Mouse (Mus musculus) 3134 (cell line): ENCODE measurements around the gene 1700001P01Rik.

Source experiments
- DNase-seq: peaks from one replicate; pipeline ENCODE4 v3.0.0-alpha.2; 2011; ENCODE audit warnings: low spot score; ENCODE audit not compliant: insufficient read length; ENCODE audit errors: extremely low read depth

Gene 1700001P01Rik

DNA sequence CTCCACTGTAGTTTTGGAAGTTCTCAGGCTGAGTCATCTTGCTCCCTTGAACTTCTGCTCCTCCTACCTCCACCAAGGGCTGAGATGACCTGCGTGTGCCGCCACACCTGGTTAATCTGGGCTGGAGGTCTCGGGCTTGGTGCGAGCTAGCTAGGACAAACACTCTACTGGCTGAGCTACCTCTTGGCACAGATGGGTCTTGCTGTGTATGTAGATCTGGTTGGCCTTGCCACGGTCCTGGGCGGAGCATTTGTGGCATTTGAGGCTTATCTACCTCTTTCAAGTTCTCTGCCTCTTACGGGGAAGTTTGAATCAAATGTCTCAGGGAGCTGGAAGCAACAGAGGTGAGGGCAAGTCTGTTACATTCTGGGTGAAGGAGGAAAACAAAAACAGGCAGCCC lies 34.6 kb upstream of the 1700001P01Rik start:
- DNase-seq: peak; percentile 60

GRCm38 (mm10) chr11:97809235-97810121 lies 33.8 kb upstream of the 1700001P01Rik start:
- DNase-seq: no peak

DNA sequence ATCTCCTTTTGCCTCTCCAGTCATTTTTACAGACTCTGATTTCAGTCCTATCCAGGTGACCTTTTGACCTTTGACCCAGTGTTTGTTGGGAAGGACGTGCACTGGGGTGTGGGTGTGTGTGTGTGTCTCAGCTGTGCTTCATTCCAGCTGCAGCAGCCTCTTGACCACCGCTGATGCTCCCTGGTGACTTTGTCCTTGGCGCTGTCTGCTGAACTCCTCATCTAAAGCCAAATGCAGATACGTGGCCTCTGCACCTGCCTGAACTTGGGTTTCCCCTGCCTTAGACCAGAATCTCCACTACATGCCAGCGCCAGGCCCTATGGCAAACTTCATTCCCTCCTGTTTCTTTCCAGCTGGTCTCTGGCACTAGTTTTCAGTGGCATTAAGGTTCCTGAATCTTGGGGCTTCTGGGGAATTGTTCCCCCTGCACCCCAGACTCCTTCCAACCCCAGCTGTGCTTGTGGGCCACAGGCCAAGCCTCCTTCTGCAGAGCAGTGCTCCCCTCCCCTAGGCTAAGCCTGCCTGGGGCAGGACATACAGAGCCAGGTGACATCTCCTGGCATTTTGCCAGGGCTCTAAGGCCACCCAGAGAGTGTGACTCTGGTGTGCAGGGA lies 33.0 kb upstream of the 1700001P01Rik start:
- peak; percentile 61 for DNase-seq

GRCm38 (mm10) chr11:97808093-97808492 lies 32.4 kb upstream of the 1700001P01Rik start:
- peak; percentile 79 for DNase-seq

GRCm38 (mm10) chr11:97807626-97808025 lies 31.9 kb upstream of the 1700001P01Rik start:
- DNase-seq: no peak

- no peak for DNase-seq
These were observed 30.9 kb upstream of the 1700001P01Rik start for GRCm38 (mm10) chr11:97806613-97806964.

DNA sequence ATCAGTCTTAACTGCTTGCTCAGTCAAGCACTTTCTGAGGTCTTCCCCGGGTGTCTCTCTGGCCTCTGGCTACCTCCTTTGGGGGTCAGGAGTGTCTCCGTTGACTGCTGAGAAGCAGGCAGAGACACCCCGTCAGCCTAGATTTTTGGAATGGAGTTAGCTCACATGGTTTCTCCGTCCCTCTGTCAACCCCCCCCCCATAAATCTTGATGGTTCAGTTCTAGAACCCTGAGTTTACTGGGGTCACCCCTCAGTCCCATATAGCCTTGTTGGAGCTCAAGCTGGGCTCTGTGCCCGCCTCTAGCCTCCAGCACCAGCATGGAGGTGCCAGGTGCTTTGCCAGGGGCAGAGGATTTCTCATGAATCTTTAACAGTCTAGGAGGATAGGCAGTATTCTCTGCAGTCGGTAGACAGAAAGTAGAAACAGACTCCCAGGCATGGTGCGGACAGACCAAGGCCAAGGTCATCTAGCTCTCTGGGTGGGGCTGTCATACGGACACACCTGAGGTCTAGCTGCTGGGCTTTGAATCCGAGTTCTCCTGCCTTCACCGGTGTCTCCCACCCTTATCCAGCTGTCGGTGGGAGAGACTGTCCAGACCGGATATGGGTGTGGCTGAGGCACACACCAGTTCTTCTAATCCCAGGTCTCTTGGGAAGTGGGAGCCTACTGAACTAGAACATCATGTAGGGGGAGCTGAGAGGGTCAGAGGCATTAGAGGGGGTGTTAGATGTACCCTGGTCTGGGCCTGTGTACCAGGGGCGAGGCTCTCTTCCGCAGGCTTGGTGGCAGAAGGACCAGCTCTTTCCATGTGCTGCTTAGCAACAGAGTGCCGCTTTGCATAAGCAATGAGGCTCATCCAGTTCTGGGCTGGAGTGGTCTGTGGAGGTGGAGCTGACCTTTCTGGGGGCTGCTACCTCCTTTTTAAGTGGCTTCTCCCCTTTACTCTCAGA lies 30.2 kb upstream of the 1700001P01Rik start:
- peak; percentile 55 for DNase-seq

DNA sequence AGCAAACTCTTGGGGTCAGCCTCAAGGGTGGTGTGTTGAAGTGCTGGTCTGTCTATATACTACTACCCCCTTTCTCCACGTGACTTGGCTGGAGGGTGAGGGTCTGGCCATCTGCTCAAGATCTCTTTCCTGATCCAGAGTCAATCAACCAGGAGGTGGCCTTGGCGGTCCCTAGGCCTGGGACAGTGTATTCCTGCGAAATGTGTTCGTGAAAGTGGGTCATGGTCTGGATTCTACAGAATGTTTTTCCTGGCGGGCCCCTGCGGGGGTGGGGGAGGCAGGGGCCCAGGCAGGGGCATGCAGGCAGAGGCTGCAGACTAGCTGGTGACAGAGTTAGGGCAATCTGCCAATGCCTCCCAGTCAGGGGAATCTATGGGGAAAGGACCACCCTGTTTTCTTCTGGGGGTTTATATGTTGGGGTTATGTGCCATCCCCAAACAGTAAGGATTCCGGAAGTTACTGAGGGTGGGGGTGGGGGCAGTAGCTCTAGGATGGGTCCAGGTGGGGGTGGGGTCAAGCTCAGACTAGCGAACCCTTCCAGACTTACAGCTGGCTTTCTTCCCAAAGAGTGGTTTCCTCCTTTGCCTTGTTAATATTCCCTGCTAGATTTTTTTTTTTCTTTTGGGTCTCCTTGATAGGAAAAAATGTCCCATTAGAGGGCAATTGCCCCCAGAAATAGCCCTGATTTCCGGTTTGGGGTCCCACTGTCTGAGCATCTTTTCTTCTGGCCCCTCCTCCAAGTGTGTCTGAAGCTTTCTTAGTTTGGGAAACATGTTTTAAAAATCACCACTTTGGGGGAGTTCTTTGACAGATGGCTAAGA lies 29.3 kb upstream of the 1700001P01Rik start:
- DNase-seq: peak; percentile 69

DNA sequence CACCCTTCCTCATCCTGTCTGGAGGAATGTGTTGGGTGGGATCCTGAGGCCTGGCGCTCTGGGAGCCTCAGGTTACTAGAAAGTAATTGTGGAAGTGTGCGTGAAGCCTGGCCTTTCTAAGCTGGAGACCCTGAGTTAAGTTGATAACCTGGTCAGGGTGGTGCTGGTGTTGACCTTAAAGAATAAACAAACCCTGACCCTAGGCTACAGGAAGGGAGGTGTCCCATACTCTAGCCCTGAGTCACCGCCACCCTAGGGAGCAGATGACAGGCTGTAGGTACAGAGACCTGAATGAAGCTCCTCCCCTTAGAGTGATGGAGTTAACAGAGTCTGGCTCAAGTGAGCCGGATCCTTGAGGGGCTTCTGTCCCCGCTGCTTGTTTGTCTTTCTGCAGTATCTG lies 28.1 kb upstream of the 1700001P01Rik start:
- DNase-seq: no peak

- no peak for DNase-seq
These were observed 26.8 kb upstream of the 1700001P01Rik start for GRCm38 (mm10) chr11:97802495-97802894.

- DNase-seq: no peak
These were observed 26.4 kb upstream of the 1700001P01Rik start for GRCm38 (mm10) chr11:97802194-97802470.

DNA sequence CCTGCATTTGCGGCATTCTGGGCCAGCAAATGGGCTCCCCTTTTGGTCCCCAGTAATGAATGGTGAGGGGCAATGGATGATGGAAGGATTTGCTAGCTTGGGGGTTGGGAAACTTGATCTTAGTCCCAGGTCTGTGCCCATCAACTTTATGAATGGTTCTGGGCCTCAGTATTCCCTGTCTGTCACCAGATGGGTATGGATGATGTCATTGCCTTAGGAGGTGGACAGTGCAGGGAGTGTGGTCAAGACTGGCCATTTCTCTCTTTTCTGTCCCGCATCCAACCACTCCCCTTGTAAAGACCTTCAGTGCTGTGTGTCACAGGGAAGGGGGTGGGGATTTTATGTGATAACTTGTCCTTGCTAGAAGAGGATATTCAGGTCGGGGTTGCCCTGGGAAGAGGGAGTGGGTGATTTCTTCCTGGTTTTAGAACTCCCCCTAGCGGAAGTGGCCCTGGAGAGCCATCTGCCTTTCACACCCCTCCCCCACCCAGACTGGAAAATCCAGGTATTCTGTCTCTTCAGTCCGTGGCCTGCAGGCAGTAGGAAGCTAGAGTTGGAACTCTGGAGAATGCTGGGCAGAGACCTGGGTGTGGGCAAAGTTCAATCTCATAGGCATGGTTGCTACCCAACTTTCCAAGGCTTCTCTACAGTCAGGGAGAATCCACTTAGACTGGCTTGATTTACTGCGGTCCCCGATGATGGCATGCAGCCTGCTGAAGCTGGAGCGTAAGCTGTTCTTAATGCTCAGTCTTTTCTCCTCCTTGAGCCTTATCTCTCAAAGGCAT lies 25.9 kb upstream of the 1700001P01Rik start:
- DNase-seq: peak; percentile 62

- DNase-seq: no peak
These were observed 25.1 kb upstream of the 1700001P01Rik start for GRCm38 (mm10) chr11:97800691-97801408.

DNA sequence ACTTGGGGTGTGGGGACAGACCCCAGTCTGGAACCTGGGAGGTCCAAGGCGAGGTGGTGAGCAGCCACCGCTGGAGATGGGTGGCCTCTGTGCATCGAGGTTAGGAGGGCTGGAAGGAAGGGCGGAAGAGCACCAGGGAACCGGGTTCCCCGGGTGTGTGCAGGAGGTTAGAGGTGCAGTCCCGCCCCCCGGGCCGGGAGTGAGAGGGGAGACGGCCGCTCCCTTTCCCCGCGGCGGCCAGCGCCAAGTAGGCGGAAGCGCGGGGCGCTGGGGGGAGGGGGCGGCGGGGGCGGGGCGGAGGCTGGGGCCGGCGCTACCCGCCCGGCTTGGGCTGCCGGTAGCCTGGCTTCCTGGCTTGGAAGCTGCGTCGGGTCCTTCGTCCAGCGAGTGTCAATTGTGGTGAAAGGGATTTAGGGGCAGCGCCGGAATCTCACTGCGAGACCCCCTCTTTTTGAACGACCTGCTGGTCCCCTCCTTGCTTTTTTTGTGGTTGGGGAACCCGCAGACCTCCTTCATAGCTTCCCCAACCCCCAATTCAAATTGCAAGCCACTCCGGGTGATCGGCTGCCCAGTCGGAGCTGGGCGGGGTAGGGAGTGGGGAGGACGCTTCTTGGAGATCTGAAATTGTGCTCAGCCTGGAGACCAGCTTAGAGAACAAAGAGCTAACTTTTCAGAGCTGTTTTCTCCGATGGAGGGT lies 24.4 kb upstream of the 1700001P01Rik start:
- peak; percentile 81 for DNase-seq

GRCm38 (mm10) chr11:97799146-97799993 lies 23.7 kb upstream of the 1700001P01Rik start:
- peak; percentile 95 for DNase-seq

DNA sequence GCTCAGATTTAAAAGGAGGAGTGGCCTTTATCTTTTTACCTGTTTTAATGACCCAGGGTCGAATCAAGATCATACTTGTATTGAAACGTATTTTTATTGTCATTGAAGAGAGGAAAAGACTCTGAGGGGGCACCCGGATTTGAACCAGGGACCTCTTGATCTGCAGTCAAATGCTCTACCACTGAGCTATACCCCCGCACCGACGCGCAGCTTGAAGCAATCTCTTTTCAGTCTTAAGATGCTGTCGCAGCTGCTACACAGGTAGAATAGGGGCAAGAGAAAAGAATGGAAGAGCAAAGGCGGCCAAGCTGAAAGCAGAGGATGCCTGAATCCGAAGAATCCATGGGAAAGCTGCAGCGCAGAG lies 23.0 kb upstream of the 1700001P01Rik start, which contains the start of gene Lasp1:
TSS of gene Lasp1 (plus strand) at position 219 of the 364 bp plus-strand sequence.
- DNase-seq: peak; percentile 78

GRCm38 (mm10) chr11:97798083-97798435 lies 22.3 kb upstream of the 1700001P01Rik start:
- DNase-seq: no peak
